Mouse (Mus musculus) neural tube, embryonic 14.5 days (tissue): ENCODE measurements around the gene Cd207. TPM values are rescaled to one million over a fixed set of nuclear protein-coding genes. Genes with fewer than 3 reads are reported as not detected.

Experiments
- ATAC-seq: fragments of 200-750 bp; cut with Nextera tagmentation; 2 replicates; pipeline ENCODE4 v1.8.0; 2017; ENCODE audit warnings: low read depth, mild to moderate bottlenecking, moderate TSS enrichment, moderate library complexity
- H3K27ac ChIP-seq: fragments of 300-500 bp; sonication (generic); 2 replicates; pipeline ENCODE4 v1.5.1; 2014; ENCODE audit warnings: low read depth, mild to moderate bottlenecking, control low read depth, low read length, moderate library complexity, mixed read lengths
- H3K27me3 ChIP-seq: fragments of 300-500 bp; sonication (generic); 2 replicates; pipeline ENCODE4 v1.6.1; 2014; ENCODE audit warnings: low read length; ENCODE audit not compliant: control insufficient read depth, insufficient read depth
- H3K36me3 ChIP-seq: fragments of 300-500 bp; sonication (generic); 2 replicates; pipeline ENCODE4 v1.6.1; 2014; ENCODE audit warnings: low read length, mixed read lengths; ENCODE audit not compliant: control insufficient read depth, insufficient read depth
- H3K4me1 ChIP-seq: fragments of 300-500 bp; sonication (generic); 2 replicates; pipeline ENCODE4 v1.6.1; 2014; ENCODE audit warnings: low read length; ENCODE audit not compliant: control insufficient read depth, insufficient read depth
- H3K4me2 ChIP-seq: fragments of 300-500 bp; sonication (generic); 2 replicates; pipeline ENCODE4 v1.6.1; 2014; ENCODE audit warnings: mild to moderate bottlenecking, low read depth, low read length, control low read depth
- H3K4me3 ChIP-seq: fragments of 300-500 bp; sonication (generic); 2 replicates; pipeline ENCODE4 v1.5.1; 2014; ENCODE audit warnings: low read depth, low read length, control low read depth, mixed read lengths
- H3K9ac ChIP-seq: fragments of 300-500 bp; sonication (generic); replicated peaks from 2 replicates; pipeline ENCODE4 v1.6.1; 2014; ENCODE audit warnings: low read depth, mild to moderate bottlenecking, control low read depth, low read length, mixed read lengths
- H3K9me3 ChIP-seq: fragments of 300-500 bp; sonication (generic); 2 replicates; pipeline ENCODE4 v1.6.1; 2016; ENCODE audit warnings: low read length; ENCODE audit not compliant: control insufficient read depth
- WGBS: fragments of 180-500 bp; shearing (Covaris S2); extraction: QIAGEN DNeasy Blood & Tissue Kit; methylation state at CpG from one replicate; pipeline ENCODE4 v1.1.7; 2014; 5-methylcytosine and 5-hydroxymethylcytosine counted together
- polyA plus RNA-seq: library from polyadenylated mRNA; unstranded; fragments of >200 nt; fragmentation: Nextera tagmentation; extraction: Ambion mirVana; gene quantifications from 2 replicates; pipeline ENCODE4 v1.2.1, GENCODE M21; 2014

Cd207 gene
- polyA plus RNA-seq, 1 experiment from 2014 or later, result not detected

GRCm38 (mm10) chr6:83701001-83701400 is 23.3 kb upstream of the Cd207 start:
- Histone ChIP-seq H3K9me3 (no peaks in the 10 kb centered on the region), H3K9ac (no peak overlapping the region), H3K4me2 (no peak overlapping the region), H3K4me3 (no peak overlapping the region), H3K27ac (no peak overlapping the region), H3K4me1 (no peaks in the 10 kb centered on the region), H3K36me3 (no peaks in the 10 kb centered on the region), H3K27me3 (peaks cover 74% of the 10 kb centered on the region)
- ATAC-seq, result no peak
- 2% methylated on average over 11 of the region's 11 CpGs for WGBS

DNA sequence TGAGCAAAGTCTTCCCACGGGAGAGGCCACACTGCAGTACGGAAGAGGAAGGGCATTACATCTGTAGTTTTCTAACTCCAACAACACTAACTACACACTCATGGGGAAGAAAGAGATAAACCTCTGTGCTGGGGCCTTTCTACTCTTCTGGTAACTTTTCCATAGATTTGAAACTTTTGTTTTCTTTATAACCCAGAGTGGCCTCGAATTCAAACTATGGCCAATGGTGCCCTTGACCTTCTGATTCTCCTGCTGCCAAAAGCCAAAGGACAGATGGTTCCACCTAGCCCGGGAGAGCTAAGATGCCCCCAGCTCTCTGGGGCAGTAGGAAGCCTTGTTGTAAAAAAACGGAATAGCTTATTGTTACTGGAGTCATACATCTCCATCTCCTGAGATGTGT is 22.3 kb upstream of the Cd207 start:
- H3K36me3 ChIP-seq, result no peaks in the 10 kb centered on the region
- H3K9ac ChIP-seq, result no peak overlapping the region
- no peak overlapping the region for H3K4me3 ChIP-seq
- peaks cover 74% of the 10 kb centered on the region for H3K27me3 ChIP-seq
- WGBS, result 1% methylated on average over 5 of the region's 5 CpGs
- ATAC-seq, result no peak
- no peaks in the 10 kb centered on the region for H3K4me1 ChIP-seq
- no peak overlapping the region for H3K4me2 ChIP-seq
- H3K9me3 ChIP-seq, result no peaks in the 10 kb centered on the region
- no peak overlapping the region for H3K27ac ChIP-seq

- Histone ChIP-seq H3K4me2 (no peak overlapping the region), H3K4me1 (no peaks in the 10 kb centered on the region), H3K4me3 (no peak overlapping the region), H3K27ac (no peak overlapping the region), H3K27me3 (peaks cover 77% of the 10 kb centered on the region), H3K9ac (no peak overlapping the region), H3K36me3 (no peaks in the 10 kb centered on the region), H3K9me3 (no peaks in the 10 kb centered on the region)
- ATAC-seq, result no peak
- WGBS, result 2% methylated on average over 8 of the region's 8 CpGs
Measured at GRCm38 (mm10) chr6:83697932-83698331, 20.3 kb upstream of the Cd207 start.

GRCm38 (mm10) chr6:83696684-83697083 is 19.0 kb upstream of the Cd207 start:
- no peaks in the 10 kb centered on the region for H3K4me1 ChIP-seq
- H3K4me3 ChIP-seq, result no peak overlapping the region
- no peaks in the 10 kb centered on the region for H3K36me3 ChIP-seq
- ATAC-seq, result no peak
- no peak overlapping the region for H3K9ac ChIP-seq
- H3K27ac ChIP-seq, result no peak overlapping the region
- under 1% methylated on average over 7 of the region's 7 CpGs for WGBS
- H3K4me2 ChIP-seq, result no peak overlapping the region
- peaks cover 78% of the 10 kb centered on the region for H3K27me3 ChIP-seq
- no peaks in the 10 kb centered on the region for H3K9me3 ChIP-seq

DNA sequence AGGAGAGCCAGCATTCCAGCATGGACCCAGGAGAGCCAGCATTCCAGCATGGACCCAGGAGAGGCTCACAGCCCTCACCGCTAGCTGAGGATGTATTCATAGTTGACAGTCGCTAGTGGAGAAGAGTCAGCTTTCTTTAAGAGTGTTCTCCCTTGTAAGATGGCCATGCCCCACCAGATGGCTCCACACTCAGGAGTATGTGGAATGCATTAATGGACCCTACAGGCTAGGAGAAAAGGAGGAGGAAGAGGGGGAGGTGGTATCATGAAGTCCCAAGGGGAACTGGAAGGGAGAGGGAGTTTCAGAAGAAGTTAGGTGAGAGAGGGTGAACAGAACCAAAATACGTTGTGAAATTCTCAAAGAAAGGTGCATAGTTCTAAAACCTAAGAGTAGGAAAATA is 18.1 kb upstream of the Cd207 start:
- Histone ChIP-seq H3K4me2 (no peak overlapping the region), H3K27me3 (peaks cover 80% of the 10 kb centered on the region), H3K9me3 (no peaks in the 10 kb centered on the region), H3K4me1 (no peaks in the 10 kb centered on the region), H3K36me3 (no peaks in the 10 kb centered on the region), H3K9ac (no peak overlapping the region), H3K4me3 (no peak overlapping the region), H3K27ac (no peak overlapping the region)
- WGBS, result 7% methylated on average over 3 of the region's 3 CpGs
- no peak for ATAC-seq

GRCm38 (mm10) chr6:83693835-83694234 is 16.2 kb upstream of the Cd207 start:
- Histone ChIP-seq H3K36me3 (no peaks in the 10 kb centered on the region), H3K4me1 (no peaks in the 10 kb centered on the region), H3K4me2 (no peak overlapping the region), H3K9me3 (no peaks in the 10 kb centered on the region), H3K27ac (no peak overlapping the region), H3K4me3 (no peak overlapping the region), H3K9ac (no peak overlapping the region), H3K27me3 (peaks cover 65% of the 10 kb centered on the region)
- WGBS, result 0% methylated on average over 9 of the region's 9 CpGs
- ATAC-seq, result no peak

DNA sequence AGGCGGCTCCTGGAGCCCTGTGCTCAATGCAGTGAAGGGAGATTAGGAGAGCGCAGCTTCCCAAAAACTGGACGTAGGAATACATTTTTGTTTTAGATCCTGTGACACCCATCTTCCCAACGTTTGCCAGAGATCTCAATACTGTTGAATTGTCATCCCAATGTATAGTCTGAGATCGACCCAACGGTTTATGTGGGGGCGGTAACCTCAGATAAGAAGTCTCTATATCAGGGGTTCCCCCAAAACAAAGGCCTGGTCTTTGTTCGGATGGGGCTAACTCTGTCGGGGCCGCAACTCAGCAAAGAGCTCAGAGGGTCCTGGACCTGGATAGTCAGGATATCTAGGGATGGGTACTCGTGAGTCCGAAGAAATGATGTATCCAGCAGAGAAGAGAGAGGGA is 15.3 kb upstream of the Cd207 start:
- Histone ChIP-seq H3K4me1 (no peaks in the 10 kb centered on the region), H3K36me3 (no peaks in the 10 kb centered on the region), H3K27me3 (peaks cover 56% of the 10 kb centered on the region), H3K4me3 (no peak overlapping the region), H3K27ac (no peak overlapping the region), H3K4me2 (no peak overlapping the region), H3K9me3 (no peaks in the 10 kb centered on the region), H3K9ac (no peak overlapping the region)
- WGBS, result under 1% methylated on average over 12 of the region's 12 CpGs
- ATAC-seq, result no peak

DNA sequence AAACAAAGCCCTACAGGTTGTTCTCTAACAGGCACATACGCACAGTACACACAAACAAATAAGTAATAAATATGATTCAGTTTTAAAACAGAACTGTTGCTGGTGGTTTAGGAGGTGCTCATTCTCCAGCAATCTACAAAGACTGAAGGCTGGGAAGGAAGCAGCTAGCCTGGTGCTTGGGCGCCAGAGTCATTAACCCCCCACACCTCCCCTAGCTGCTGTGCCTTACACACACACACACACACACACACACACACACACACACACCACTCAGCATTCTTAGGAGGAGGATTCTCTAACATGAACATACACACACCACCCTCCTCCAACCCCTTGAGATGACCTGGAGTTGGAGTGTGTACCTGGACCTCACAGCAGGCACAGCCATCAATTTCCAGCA is 13.3 kb upstream of the Cd207 start:
- no peak for ATAC-seq
- H3K4me1 ChIP-seq, result no peaks in the 10 kb centered on the region
- 62% methylated on average over 2 of the region's 2 CpGs for WGBS

DNA sequence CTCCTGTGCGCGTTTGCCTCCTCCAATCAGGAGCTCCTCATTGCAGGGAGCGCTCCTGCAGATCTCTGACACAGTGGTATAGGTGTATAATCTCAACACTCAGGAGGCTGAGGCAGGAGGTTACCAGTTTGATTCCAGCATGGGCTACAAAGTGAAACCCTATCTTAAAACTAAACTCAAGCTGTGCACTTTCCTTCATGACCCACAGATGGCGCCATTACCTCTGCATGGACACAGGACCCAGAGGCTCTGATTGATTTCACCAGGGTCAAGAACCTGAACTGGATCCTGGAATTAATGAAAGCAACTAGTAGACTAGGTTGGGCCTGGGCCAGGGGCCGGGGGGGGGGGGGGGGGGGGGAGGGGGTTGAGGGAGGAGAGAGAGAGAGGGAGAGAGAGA is 12.6 kb upstream of the Cd207 start:
- Histone ChIP-seq H3K27ac (no peak overlapping the region), H3K4me3 (no peak overlapping the region), H3K36me3 (no peaks in the 10 kb centered on the region), H3K27me3 (peaks cover 32% of the 10 kb centered on the region), H3K4me1 (no peaks in the 10 kb centered on the region), H3K4me2 (no peak overlapping the region), H3K9me3 (no peaks in the 10 kb centered on the region), H3K9ac (no peak overlapping the region)
- no peak for ATAC-seq
- WGBS, result 21% methylated on average over 4 of the region's 5 CpGs

More for the DNA sequence above, 13.3 kb upstream of the Cd207 start:
- H3K9ac ChIP-seq, result no peak overlapping the region
- no peak overlapping the region for H3K4me3 ChIP-seq
- H3K27me3 ChIP-seq, result peaks cover 38% of the 10 kb centered on the region
- no peaks in the 10 kb centered on the region for H3K9me3 ChIP-seq
- no peak overlapping the region for H3K27ac ChIP-seq
- no peak overlapping the region for H3K4me2 ChIP-seq
- H3K36me3 ChIP-seq, result no peaks in the 10 kb centered on the region

DNA sequence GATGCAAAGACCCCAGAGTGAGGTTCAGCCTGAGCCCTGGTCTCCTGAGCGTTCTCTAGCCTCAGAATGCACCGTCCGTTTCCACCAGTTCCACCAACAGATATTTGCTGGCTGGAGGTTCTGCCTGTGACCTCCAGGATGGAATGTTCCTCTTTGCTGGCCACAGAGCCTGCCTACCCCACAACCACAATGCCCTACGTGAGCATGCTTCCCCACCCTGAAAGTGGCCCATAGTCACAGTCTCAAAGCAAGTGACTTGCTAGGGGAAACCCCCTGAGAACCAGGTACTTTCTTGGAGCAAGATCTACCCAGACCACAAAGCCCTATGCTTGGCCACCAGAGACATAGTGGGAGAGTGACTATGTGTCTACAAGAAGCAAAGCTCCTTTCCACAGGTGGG is 11.7 kb upstream of the Cd207 start:
- 79% methylated on average over 4 of the region's 4 CpGs for WGBS
- H3K4me1 ChIP-seq, result no peaks in the 10 kb centered on the region
- H3K4me3 ChIP-seq, result no peak overlapping the region
- H3K9ac ChIP-seq, result no peak overlapping the region
- no peak overlapping the region for H3K4me2 ChIP-seq
- no peak for ATAC-seq
- no peaks in the 10 kb centered on the region for H3K36me3 ChIP-seq
- H3K9me3 ChIP-seq, result no peaks in the 10 kb centered on the region
- peaks cover 24% of the 10 kb centered on the region for H3K27me3 ChIP-seq
- no peak overlapping the region for H3K27ac ChIP-seq
